Mouse (Mus musculus): ENCODE measurements at regions not wholly inside any gene's neighbourhood (a gene's known extent, or its start where the extent isn't known, plus 50 kb on each side); places are given as distances from the start of the nearest gene placed in this dataset.

DNA sequence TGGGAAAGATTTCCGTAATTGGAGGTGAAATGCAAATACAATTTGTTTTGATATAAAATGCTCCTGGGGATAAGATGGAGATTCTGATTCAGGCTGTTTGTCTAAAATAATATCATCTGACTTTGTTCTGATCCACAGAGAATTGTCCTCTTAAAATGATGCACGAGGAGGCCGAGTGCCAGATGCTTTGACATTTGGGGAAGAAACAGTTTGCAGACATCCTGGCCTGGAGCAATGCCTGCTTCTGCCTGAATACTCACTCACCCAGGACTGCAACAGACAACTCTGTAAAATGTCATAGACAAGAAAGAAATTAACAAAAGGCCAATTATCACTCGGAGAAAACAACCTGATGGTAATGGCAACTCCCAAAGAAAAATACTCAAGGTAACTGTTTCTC, 1225.1 kb downstream of the 9330182O14Rik start:
- TF ChIP-seq ZNF384 (IDR thresholded peaks at IDR 0.05; ENCODE audit: low read depth, low read length) (no peak), HCFC1 (IDR thresholded peaks at IDR 0.05; ENCODE audit: borderline replicate concordance, insufficient read depth, low read length) (no peak), MAFK (IDR thresholded peaks at IDR 0.05; ENCODE audit: insufficient read depth, low read depth, low read length) (no peak), ZC3H11A (IDR thresholded peaks at IDR 0.05; ENCODE audit: borderline replicate concordance, low read depth, low read length) (no peak)

All from ES-E14 (cell line).